Mouse (Mus musculus) liver, embryonic 13.5 days (tissue): Measurements from ENCODE around the gene Furin. TPM values are rescaled to one million over a fixed set of nuclear protein-coding genes. Genes with fewer than 3 reads are reported as not detected.
A peak's percentile ranks its signal among the peaks of the same experiment; 100 is the strongest.

Source experiments
- ATAC-seq: fragments of 200-750 bp; cut with Nextera tagmentation; 2 replicates; pipeline ENCODE4 v1.8.0; 2017; ENCODE audit warnings: low read depth, mild to moderate bottlenecking, moderate number of reproducible peaks, moderate library complexity
- DNase-seq: peaks from one replicate; pipeline ENCODE4 v3.0.0; 2022
- H3K27ac ChIP-seq: fragments of 300-500 bp; sonication (generic); 2 replicates; pipeline ENCODE4 v1.5.1; 2015; ENCODE audit warnings: moderate library complexity, mild to moderate bottlenecking, inconsistent platforms
- H3K27me3 ChIP-seq: fragments of 300-500 bp; sonication (generic); 2 replicates; pipeline ENCODE4 v1.6.1; 2015; ENCODE audit warnings: mild to moderate bottlenecking, inconsistent platforms
- H3K36me3 ChIP-seq: fragments of 300-500 bp; sonication (generic); 2 replicates; pipeline ENCODE4 v1.6.1; 2015; ENCODE audit warnings: mild to moderate bottlenecking, inconsistent platforms
- H3K4me1 ChIP-seq: fragments of 300-500 bp; sonication (generic); replicated peaks from 2 replicates; pipeline ENCODE4 v1.6.1; 2015; ENCODE audit warnings: inconsistent platforms
- H3K4me2 ChIP-seq: fragments of 300-500 bp; sonication (generic); 2 replicates; pipeline ENCODE4 v1.6.1; 2015; ENCODE audit warnings: inconsistent platforms, mild to moderate bottlenecking, moderate library complexity
- H3K4me3 ChIP-seq: fragments of 300-500 bp; sonication (generic); replicated peaks from 2 replicates; pipeline ENCODE4 v1.5.1; 2015; ENCODE audit warnings: mild to moderate bottlenecking, inconsistent platforms
- H3K9ac ChIP-seq: fragments of 300-500 bp; sonication (generic); 2 replicates; pipeline ENCODE4 v1.6.1; 2015; ENCODE audit warnings: mild to moderate bottlenecking, inconsistent platforms
- H3K9me3 ChIP-seq: fragments of 300-500 bp; sonication (generic); replicated peaks from 2 replicates; pipeline ENCODE4 v1.6.1; 2016; ENCODE audit warnings: inconsistent platforms
- WGBS: fragments of 180-500 bp; shearing (Covaris S2); methylation state at CpG from one replicate; pipeline ENCODE4 v1.1.7; 2015; ENCODE audit not compliant: insufficient replicate concordance; 5-methylcytosine and 5-hydroxymethylcytosine counted together
- polyA plus RNA-seq: library from polyadenylated mRNA; unstranded; fragments of >200 nt; fragmentation: Nextera tagmentation; extraction: Ambion mirVana; gene quantifications from 2 replicates; pipeline ENCODE4 v1.2.1, GENCODE M21; 2015

Gene Furin
- polyA plus RNA-seq, 1 experiment from 2014 or later = 3.8 TPM

GRCm38 (mm10) chr7:80426363-80426762, 21.1 kb upstream of the Furin start:
- Histone ChIP-seq H3K4me3 (no peak overlapping the region), H3K36me3 (no peaks in the 10 kb centered on the region), H3K4me2 (no peak overlapping the region), H3K27ac (peak overlapping the region; percentile 12; the same call in 1 of the 2 replicates), H3K4me1 (peaks cover 12% of the 10 kb centered on the region), H3K9me3 (no peaks in the 10 kb centered on the region), H3K9ac (no peak overlapping the region), H3K27me3 (no peaks in the 10 kb centered on the region)
- WGBS = 36% methylated on average over 7 of the region's 7 CpGs
- no peak for DNase-seq
- peak; percentile 52 for ATAC-seq

GRCm38 (mm10) chr7:80424722-80425121, 19.5 kb upstream of the Furin start:
- Histone ChIP-seq H3K9ac (no peak overlapping the region), H3K36me3 (no peaks in the 10 kb centered on the region), H3K27ac (no peak overlapping the region), H3K9me3 (no peaks in the 10 kb centered on the region), H3K4me1 (peaks cover 17% of the 10 kb centered on the region), H3K4me3 (no peak overlapping the region), H3K4me2 (no peak overlapping the region), H3K27me3 (no peaks in the 10 kb centered on the region)
- 58% methylated on average over 6 of the region's 6 CpGs for WGBS
- DNase-seq (no peak), ATAC-seq (no peak)

GRCm38 (mm10) chr7:80422759-80423480, 17.7 kb upstream of the Furin start:
- WGBS = 19% methylated on average over 20 of the region's 20 CpGs
- ATAC-seq (no peak), DNase-seq (no peak)
- Histone ChIP-seq H3K9me3 (no peaks in the 10 kb centered on the region), H3K4me1 (peaks cover 33% of the 10 kb centered on the region), H3K4me3 (peak overlapping the region; percentile 24; the same call in 1 of the 2 replicates), H3K27ac (no peak overlapping the region), H3K9ac (no peak overlapping the region; the same call in 1 of the 2 replicates), H3K36me3 (no peaks in the 10 kb centered on the region), H3K4me2 (peak overlapping the region; percentile 56), H3K27me3 (no peaks in the 10 kb centered on the region)

- no peak overlapping the region for H3K9ac ChIP-seq
- H3K27me3 ChIP-seq = no peaks in the 10 kb centered on the region
- H3K4me3 ChIP-seq = no peak overlapping the region
- no peaks in the 10 kb centered on the region for H3K9me3 ChIP-seq
- H3K27ac ChIP-seq = no peak overlapping the region
- H3K4me2 ChIP-seq = no peak overlapping the region
- DNase-seq (no peak), ATAC-seq (no peak)
- H3K36me3 ChIP-seq = no peaks in the 10 kb centered on the region
- WGBS = 81% methylated on average over 6 of the region's 6 CpGs
- H3K4me1 ChIP-seq = peaks cover 47% of the 10 kb centered on the region
Observed at GRCm38 (mm10) chr7:80421576-80421975, 16.3 kb upstream of the Furin start.

GRCm38 (mm10) chr7:80420586-80420985, 15.3 kb upstream of the Furin start:
- no peaks in the 10 kb centered on the region for H3K9me3 ChIP-seq
- H3K36me3 ChIP-seq = no peaks in the 10 kb centered on the region
- H3K9ac ChIP-seq = no peak overlapping the region
- H3K27me3 ChIP-seq = no peaks in the 10 kb centered on the region
- no peak overlapping the region for H3K27ac ChIP-seq
- ATAC-seq = no peak
- WGBS = 72% methylated on average over 4 of the region's 4 CpGs
- H3K4me1 ChIP-seq = peaks cover 48% of the 10 kb centered on the region
- no peak overlapping the region for H3K4me2 ChIP-seq
- no peak overlapping the region for H3K4me3 ChIP-seq
- DNase-seq = no peak

- DNase-seq (no peak), ATAC-seq (no peak)
- H3K9ac ChIP-seq = no peak overlapping the region
- WGBS = 36% methylated on average over 3 of the region's 3 CpGs
- H3K4me2 ChIP-seq = no peak overlapping the region
- no peak overlapping the region for H3K4me3 ChIP-seq
- H3K27me3 ChIP-seq = no peaks in the 10 kb centered on the region
- no peaks in the 10 kb centered on the region for H3K9me3 ChIP-seq
- H3K36me3 ChIP-seq = no peaks in the 10 kb centered on the region
- peaks cover 48% of the 10 kb centered on the region for H3K4me1 ChIP-seq
- no peak overlapping the region for H3K27ac ChIP-seq
Observed at GRCm38 (mm10) chr7:80419278-80419677, 14.0 kb upstream of the Furin start.

- WGBS = 72% methylated on average over 3 of the region's 3 CpGs
- DNase-seq (no peak), ATAC-seq (no peak)
- no peak overlapping the region; the same call in 1 of the 2 replicates for H3K27ac ChIP-seq
- no peak overlapping the region for H3K4me3 ChIP-seq
- H3K4me1 ChIP-seq = peaks cover 47% of the 10 kb centered on the region
- no peaks in the 10 kb centered on the region for H3K9me3 ChIP-seq
- H3K9ac ChIP-seq = no peak overlapping the region
- no peaks in the 10 kb centered on the region for H3K36me3 ChIP-seq
- no peaks in the 10 kb centered on the region for H3K27me3 ChIP-seq
- H3K4me2 ChIP-seq = no peak overlapping the region
Observed at GRCm38 (mm10) chr7:80418036-80418435, 12.8 kb upstream of the Furin start.

GRCm38 (mm10) chr7:80417601-80418000, 12.4 kb upstream of the Furin start:
- no peak for ATAC-seq
- Histone ChIP-seq H3K9ac (no peak overlapping the region), H3K4me1 (peaks cover 42% of the 10 kb centered on the region), H3K9me3 (no peaks in the 10 kb centered on the region), H3K36me3 (no peaks in the 10 kb centered on the region), H3K4me3 (no peak overlapping the region), H3K27me3 (no peaks in the 10 kb centered on the region), H3K4me2 (no peak overlapping the region), H3K27ac (no peak overlapping the region)
- DNase-seq = no peak

- DNase-seq (no peak), ATAC-seq (no peak)
- Histone ChIP-seq H3K27me3 (no peaks in the 10 kb centered on the region), H3K27ac (no peak overlapping the region), H3K9ac (no peak overlapping the region), H3K4me3 (no peak overlapping the region), H3K4me1 (peaks cover 40% of the 10 kb centered on the region), H3K36me3 (no peaks in the 10 kb centered on the region), H3K4me2 (no peak overlapping the region), H3K9me3 (no peaks in the 10 kb centered on the region)
- WGBS = 29% methylated on average over 7 of the region's 7 CpGs
Observed at GRCm38 (mm10) chr7:80416969-80417368, 11.7 kb upstream of the Furin start.

- Histone ChIP-seq H3K27me3 (no peaks in the 10 kb centered on the region), H3K4me1 (peaks cover 32% of the 10 kb centered on the region), H3K4me3 (no peak overlapping the region), H3K9ac (no peak overlapping the region), H3K4me2 (no peak overlapping the region), H3K27ac (no peak overlapping the region), H3K36me3 (no peaks in the 10 kb centered on the region), H3K9me3 (no peaks in the 10 kb centered on the region)
- 62% methylated on average over 7 of the region's 7 CpGs for WGBS
- no peak for ATAC-seq
- DNase-seq = no peak
Observed at GRCm38 (mm10) chr7:80414303-80414855, 9.1 kb upstream of the Furin start.

GRCm38 (mm10) chr7:80413512-80414302, 8.5 kb upstream of the Furin start:
- no peak for ATAC-seq
- H3K27me3 ChIP-seq = no peaks in the 10 kb centered on the region; the same call in 1 of the 2 replicates
- DNase-seq = no peak
- no peak overlapping the region for H3K27ac ChIP-seq
- peaks cover 27% of the 10 kb centered on the region for H3K4me1 ChIP-seq
- H3K36me3 ChIP-seq = no peaks in the 10 kb centered on the region
- WGBS = 67% methylated on average over 8 of the region's 9 CpGs
- H3K9me3 ChIP-seq = no peaks in the 10 kb centered on the region
- H3K4me3 ChIP-seq = no peak overlapping the region
- no peak overlapping the region for H3K4me2 ChIP-seq
- no peak overlapping the region for H3K9ac ChIP-seq
